Mouse (Mus musculus) midbrain, embryonic 13.5 days (tissue): Measurements from ENCODE around the gene St6galnac3. TPM values are rescaled to one million over a fixed set of nuclear protein-coding genes. Genes with fewer than 3 reads are reported as not detected.

Experiments used
- ATAC-seq: fragments of 200-750 bp; cut with Nextera tagmentation; 2 replicates; pipeline ENCODE4 v1.8.0; 2017; ENCODE audit warnings: mild to moderate bottlenecking, moderate TSS enrichment, moderate library complexity
- H3K27ac ChIP-seq: fragments of 300-500 bp; sonication (generic); 2 replicates; pipeline ENCODE4 v1.5.1; 2015; ENCODE audit warnings: inconsistent platforms, mild to moderate bottlenecking, moderate library complexity
- H3K27me3 ChIP-seq: fragments of 300-500 bp; sonication (generic); 2 replicates; pipeline ENCODE4 v1.6.1; 2015; ENCODE audit warnings: mild to moderate bottlenecking, inconsistent platforms
- H3K36me3 ChIP-seq: fragments of 300-500 bp; sonication (generic); 2 replicates; pipeline ENCODE4 v1.6.1; 2015; ENCODE audit warnings: mild to moderate bottlenecking, inconsistent platforms
- H3K4me1 ChIP-seq: fragments of 300-500 bp; sonication (generic); replicated peaks from 2 replicates; pipeline ENCODE4 v1.6.1; 2015; ENCODE audit warnings: inconsistent platforms
- H3K4me2 ChIP-seq: fragments of 300-500 bp; sonication (generic); replicated peaks from 2 replicates; pipeline ENCODE4 v1.6.1; 2015; ENCODE audit warnings: moderate library complexity, mild to moderate bottlenecking, inconsistent platforms
- H3K4me3 ChIP-seq: fragments of 300-500 bp; sonication (generic); replicated peaks from 2 replicates; pipeline ENCODE4 v1.5.1; 2015; ENCODE audit warnings: mild to moderate bottlenecking, inconsistent platforms
- H3K9ac ChIP-seq: fragments of 300-500 bp; sonication (generic); replicated peaks from 2 replicates; pipeline ENCODE4 v1.6.1; 2015; ENCODE audit warnings: mild to moderate bottlenecking, inconsistent platforms
- H3K9me3 ChIP-seq: fragments of 300-500 bp; sonication (generic); 2 replicates; pipeline ENCODE4 v1.6.1; 2016; ENCODE audit warnings: mild to moderate bottlenecking, inconsistent platforms
- WGBS: fragments of 180-500 bp; shearing (Covaris S2); methylation state at CpG from one replicate; pipeline ENCODE4 v1.1.7; 2015; 5-methylcytosine and 5-hydroxymethylcytosine counted together
- microRNA-seq: library from miRNA; unstranded; fragments of <30 nt; microRNA quantifications from one replicate; pipeline ENCODE4, GENCODE M21; 2016
- polyA plus RNA-seq: library from polyadenylated mRNA; unstranded; fragments of >200 nt; fragmentation: Nextera tagmentation; extraction: Ambion mirVana; gene quantifications from 2 replicates; pipeline ENCODE4 v1.2.1, GENCODE M21; 2015

Gene St6galnac3
- polyA plus RNA-seq, 1 experiment from 2014 or later: 26.7 TPM

DNA sequence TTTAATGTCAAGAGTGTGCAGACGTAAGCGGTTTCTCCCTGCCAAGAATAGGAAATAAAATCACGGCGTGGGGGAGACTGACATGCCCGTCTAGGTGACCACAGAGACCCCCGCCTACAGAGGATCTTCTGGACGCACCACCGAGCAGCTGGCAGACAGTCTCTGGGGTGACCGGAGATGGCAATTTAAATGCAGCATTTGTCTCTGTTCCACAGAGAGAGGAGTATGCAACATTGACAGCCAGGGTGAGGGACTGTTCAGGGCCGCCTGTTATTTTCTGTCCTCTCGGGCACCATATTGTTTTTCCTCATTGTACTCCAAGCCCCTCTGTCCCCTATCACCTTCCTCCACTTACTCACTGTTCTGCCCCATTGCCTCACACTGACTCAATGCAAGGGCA, 555.2 kb downstream of the St6galnac3 start:
- WGBS: 75% methylated on average over 11 of the region's 11 CpGs
- no peaks in the 10 kb centered on the region for H3K9me3 ChIP-seq
- no peak overlapping the region for H3K27ac ChIP-seq
- H3K4me3 ChIP-seq: no peak overlapping the region
- peak; percentile 63; the same call in 1 of the 2 replicates for ATAC-seq
- no peaks in the 10 kb centered on the region for H3K36me3 ChIP-seq
- no peak overlapping the region for H3K4me2 ChIP-seq
- peaks cover 5% of the 10 kb centered on the region; the same call in 1 of the 2 replicates for H3K4me1 ChIP-seq
- no peak overlapping the region for H3K9ac ChIP-seq
- no peaks in the 10 kb centered on the region for H3K27me3 ChIP-seq

DNA sequence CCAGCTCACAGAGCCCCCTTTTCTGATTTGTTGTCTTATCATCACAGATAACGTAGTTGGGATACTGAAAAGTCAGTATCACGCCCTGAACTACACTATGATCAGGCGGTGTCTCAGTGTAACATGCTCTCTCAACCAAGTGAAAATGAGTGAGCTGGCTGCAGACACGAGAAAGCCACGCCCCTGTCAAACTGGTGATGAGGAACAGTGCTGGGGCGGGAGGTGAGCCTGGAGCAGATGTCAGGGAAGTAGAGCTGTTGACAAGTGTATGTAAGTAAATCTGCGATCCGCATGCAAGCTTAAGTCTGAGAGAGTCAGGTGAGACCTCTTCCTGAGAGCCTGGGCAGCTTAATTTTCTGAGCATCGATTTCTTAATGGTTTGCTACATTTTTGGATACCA, 563.3 kb downstream of the St6galnac3 start:
- no peak overlapping the region for H3K9ac ChIP-seq
- no peak overlapping the region for H3K4me2 ChIP-seq
- H3K4me1 ChIP-seq: no peaks in the 10 kb centered on the region; the same call in 1 of the 2 replicates
- WGBS: 79% methylated on average over 9 of the region's 9 CpGs
- H3K4me3 ChIP-seq: no peak overlapping the region
- no peaks in the 10 kb centered on the region for H3K27me3 ChIP-seq
- no peaks in the 10 kb centered on the region for H3K36me3 ChIP-seq
- no peak overlapping the region for H3K27ac ChIP-seq
- ATAC-seq: no peak
- H3K9me3 ChIP-seq: no peaks in the 10 kb centered on the region

DNA sequence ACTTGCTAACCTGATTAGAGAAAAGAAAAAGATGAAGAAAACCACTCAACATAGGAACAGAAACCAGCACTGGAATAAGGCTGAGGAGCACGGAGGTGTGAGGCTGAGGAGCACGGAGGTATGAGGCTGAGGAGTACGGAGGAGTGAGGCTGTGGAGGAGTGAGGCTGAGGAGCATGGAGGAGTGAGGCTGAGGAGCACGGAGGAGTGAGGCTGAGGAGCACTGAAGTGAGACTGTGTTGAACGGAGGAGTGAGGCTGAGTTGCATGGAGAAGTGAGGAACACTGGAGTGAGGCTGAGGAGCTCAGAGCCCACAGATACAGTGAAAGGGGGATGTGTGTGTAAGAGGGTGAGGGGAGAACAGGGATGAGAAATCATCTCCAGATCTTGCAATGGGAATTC, 564.3 kb downstream of the St6galnac3 start:
- Histone ChIP-seq H3K4me3 (no peak overlapping the region), H3K4me2 (no peak overlapping the region), H3K4me1 (no peaks in the 10 kb centered on the region), H3K9me3 (no peaks in the 10 kb centered on the region), H3K9ac (no peak overlapping the region), H3K27ac (no peak overlapping the region), H3K36me3 (no peaks in the 10 kb centered on the region), H3K27me3 (no peaks in the 10 kb centered on the region)
- no peak for ATAC-seq
- WGBS: 88% methylated on average over 5 of the region's 5 CpGs

DNA sequence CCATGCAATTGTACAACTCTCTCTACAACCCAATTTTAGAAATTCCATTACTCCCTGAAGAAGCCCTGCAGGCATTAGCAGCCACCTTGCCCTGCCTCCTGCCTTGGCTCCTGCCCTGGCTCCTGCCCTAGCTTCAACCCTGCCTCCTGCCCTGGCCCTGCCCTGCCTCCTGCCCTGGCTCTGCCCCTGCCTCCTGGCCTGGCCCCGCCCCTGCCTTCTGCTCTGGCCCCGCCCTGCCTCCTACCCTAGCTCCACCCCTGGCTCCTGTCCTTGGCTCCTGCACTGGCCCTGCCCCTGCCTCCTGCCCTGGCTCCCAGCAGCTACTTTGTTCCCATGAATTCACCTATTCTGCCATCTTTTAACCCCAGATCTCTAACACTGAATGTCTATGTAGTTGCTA, 576.1 kb downstream of the St6galnac3 start:
- no peak for ATAC-seq
- no peaks in the 10 kb centered on the region for H3K9me3 ChIP-seq
- H3K36me3 ChIP-seq: no peaks in the 10 kb centered on the region
- no peak overlapping the region for H3K4me3 ChIP-seq
- 0 out of 2 replicates have a peak, but pooled peaks cover 4% of the 10 kb centered on the region for H3K4me1 ChIP-seq
- 14% methylated on average over 2 of the region's 2 CpGs for WGBS
- H3K27me3 ChIP-seq: no peaks in the 10 kb centered on the region
- H3K9ac ChIP-seq: no peak overlapping the region
- H3K4me2 ChIP-seq: no peak overlapping the region
- H3K27ac ChIP-seq: no peak overlapping the region

Small RNA genes within 50 kb of the gene (microRNA-seq; reads per million reads assigned to microRNA genes)
- not detected for gene Gm27405

Other genes with a start within 250 kb of the St6galnac3 start
- 0.08 TPM in 1 of 2 replicates, not detected in the other for gene Asb17, start 119.0 kb upstream of the St6galnac3 start, polyA plus RNA-seq
- 0.13 and 0.14 TPM in 2 replicates for gene Msh4, start 181.0 kb upstream of the St6galnac3 start, polyA plus RNA-seq
- 42.4 and 47.2 TPM in 2 replicates for gene Rabggtb, start 187.8 kb upstream of the St6galnac3 start, polyA plus RNA-seq
- gene Acadm, start 219.5 kb upstream of the St6galnac3 start, polyA plus RNA-seq: 50.6 and 53.7 TPM in 2 replicates
- 6.8 and 7.4 TPM in 2 replicates for gene Slc44a5, start 248.3 kb upstream of the St6galnac3 start, polyA plus RNA-seq